Mouse (Mus musculus): ENCODE data around the gene Mbd3. TPM values are rescaled to one million over a fixed set of nuclear protein-coding genes. Genes with fewer than 3 reads are reported as not detected.

Gene Mbd3
- polyA plus RNA-seq, 1 experiment from 2014 or later: 346 TPM

GRCm38 (mm10) chr10:80371411-80371966 is 27.9 kb downstream of the Mbd3 start:
- Histone ChIP-seq H3K4me3 (peak overlapping the region; percentile 37), H3K27ac (peak overlapping the region; percentile 62)
- 2% methylated on average over 12 of the region's 12 CpGs for WGBS

GRCm38 (mm10) chr10:80369995-80370747 is 29.2 kb downstream of the Mbd3 start:
- Histone ChIP-seq H3K9me3 (0 out of 2 replicates have a peak, but pooled peaks cover 5% of the 10 kb centered on the region), H3K4me1 (peaks cover 15% of the 10 kb centered on the region), H3K27me3 (ENCODE audit: poor library complexity, severe bottlenecking) (peaks cover 33% of the 10 kb centered on the region), H3K27ac (no peak overlapping the region), H3K4me3 (no peak overlapping the region), H3K36me3 (replicated peaks) (no peaks in the 10 kb centered on the region)
- no peak for DNase-seq (ENCODE audit: extremely low spot score, low spot score)
- 82% methylated on average over 21 of the region's 21 CpGs for WGBS

More at GRCm38 (mm10) chr10:80371411-80371966, 27.9 kb downstream of the Mbd3 start:
- 0 out of 2 replicates have a peak, but pooled peaks cover 5% of the 10 kb centered on the region for H3K9me3 ChIP-seq
- no peaks in the 10 kb centered on the region for H3K36me3 ChIP-seq (replicated peaks)
- peaks cover 15% of the 10 kb centered on the region for H3K4me1 ChIP-seq
- peak; percentile 65 for DNase-seq (ENCODE audit: extremely low spot score, low spot score)
- H3K27me3 ChIP-seq (ENCODE audit: poor library complexity, severe bottlenecking): peaks cover 27% of the 10 kb centered on the region

- Histone ChIP-seq H3K4me1 (peaks cover 24% of the 10 kb centered on the region), H3K9me3 (0 out of 2 replicates have a peak, but pooled peaks cover 5% of the 10 kb centered on the region), H3K27me3 (ENCODE audit: poor library complexity, severe bottlenecking) (peaks cover 49% of the 10 kb centered on the region), H3K36me3 (replicated peaks) (no peaks in the 10 kb centered on the region), H3K27ac (no peak overlapping the region), H3K4me3 (no peak overlapping the region)
- 92% methylated on average over 6 of the region's 6 CpGs for WGBS
- no peak for DNase-seq (ENCODE audit: extremely low spot score, low spot score)
Measured at GRCm38 (mm10) chr10:80368392-80368791, 31.0 kb downstream of the Mbd3 start.

GRCm38 (mm10) chr10:80367954-80368353 is 31.4 kb downstream of the Mbd3 start:
- Histone ChIP-seq H3K9me3 (0 out of 2 replicates have a peak, but pooled peaks cover 5% of the 10 kb centered on the region), H3K27me3 (ENCODE audit: poor library complexity, severe bottlenecking) (peaks cover 49% of the 10 kb centered on the region), H3K27ac (no peak overlapping the region), H3K4me1 (peaks cover 24% of the 10 kb centered on the region), H3K4me3 (no peak overlapping the region), H3K36me3 (replicated peaks) (no peaks in the 10 kb centered on the region)
- WGBS: 74% methylated on average over 5 of the region's 5 CpGs
- DNase-seq (ENCODE audit: extremely low spot score, low spot score): no peak

- Histone ChIP-seq H3K27ac (no peak overlapping the region), H3K36me3 (replicated peaks) (no peaks in the 10 kb centered on the region), H3K4me3 (no peak overlapping the region), H3K4me1 (peaks cover 9% of the 10 kb centered on the region), H3K27me3 (ENCODE audit: poor library complexity, severe bottlenecking) (peaks cover 62% of the 10 kb centered on the region), H3K9me3 (0 out of 2 replicates have a peak, but pooled peaks cover 5% of the 10 kb centered on the region)
- DNase-seq (ENCODE audit: extremely low spot score, low spot score): no peak
- 73% methylated on average over 6 of the region's 6 CpGs for whole genome bisulfite sequencing
Measured at GRCm38 (mm10) chr10:80365736-80366135, 33.6 kb downstream of the Mbd3 start.

- Histone ChIP-seq H3K36me3 (replicated peaks) (no peaks in the 10 kb centered on the region), H3K27ac (no peak overlapping the region), H3K4me3 (0 out of 2 replicates have a peak overlapping the region, but pooled peaks have one; percentile 3), H3K9me3 (0 out of 2 replicates have a peak, but pooled peaks cover 5% of the 10 kb centered on the region), H3K4me1 (peaks cover 9% of the 10 kb centered on the region), H3K27me3 (ENCODE audit: poor library complexity, severe bottlenecking) (peaks cover 83% of the 10 kb centered on the region)
- no peak for DNase-seq (ENCODE audit: extremely low spot score, low spot score)
- WGBS: 45% methylated on average over 6 of the region's 6 CpGs
Measured at GRCm38 (mm10) chr10:80363734-80364133, 35.6 kb downstream of the Mbd3 start.

GRCm38 (mm10) chr10:80357994-80358639 is 41.2 kb downstream of the Mbd3 start:
- WGBS: 9% methylated on average over 30 of the region's 31 CpGs
- Histone ChIP-seq H3K27me3 (ENCODE audit: poor library complexity, severe bottlenecking) (peaks cover 98% of the 10 kb centered on the region), H3K4me3 (peak overlapping the region; percentile 37), H3K9me3 (no peaks in the 10 kb centered on the region), H3K27ac (no peak overlapping the region), H3K4me1 (peaks cover 32% of the 10 kb centered on the region), H3K36me3 (replicated peaks) (no peaks in the 10 kb centered on the region)
- no peak for DNase-seq (ENCODE audit: extremely low spot score, low spot score)

- Histone ChIP-seq H3K4me3 (peak overlapping the region; percentile 37; the same call in 1 of the 2 replicates), H3K27me3 (ENCODE audit: poor library complexity, severe bottlenecking) (peaks cover 98% of the 10 kb centered on the region), H3K27ac (no peak overlapping the region), H3K4me1 (peaks cover 32% of the 10 kb centered on the region), H3K9me3 (no peaks in the 10 kb centered on the region), H3K36me3 (replicated peaks) (no peaks in the 10 kb centered on the region)
- no peak for DNase-seq (ENCODE audit: extremely low spot score, low spot score)
- WGBS: 30% methylated on average over 7 of the region's 7 CpGs
Measured at GRCm38 (mm10) chr10:80357336-80357735, 42.0 kb downstream of the Mbd3 start.

GRCm38 (mm10) chr10:80356737-80357136 is 42.6 kb downstream of the Mbd3 start:
- Histone ChIP-seq H3K27ac (no peak overlapping the region), H3K9me3 (no peaks in the 10 kb centered on the region)
- WGBS: 1% methylated on average over 34 of the region's 34 CpGs

GRCm38 (mm10) chr10:80356001-80356682 is 43.2 kb downstream of the Mbd3 start, which contains the start of gene Plk5:
TSS of gene Plk5 (plus strand) at chr10:80356459.
- Histone ChIP-seq H3K4me1 (peaks cover 32% of the 10 kb centered on the region), H3K27me3 (ENCODE audit: poor library complexity, severe bottlenecking) (peaks cover 100% of the 10 kb centered on the region), H3K36me3 (replicated peaks) (no peaks in the 10 kb centered on the region), H3K27ac (no peak within 1 kb of the TSS), H3K9me3 (no peaks in the 10 kb centered on the region), H3K4me3 (peak within 1 kb of the TSS; percentile 49)
- DNase-seq (ENCODE audit: extremely low spot score, low spot score): no peak
- WGBS: under 1% methylated on average over 53 of the region's 53 CpGs

More at GRCm38 (mm10) chr10:80356737-80357136, 42.6 kb downstream of the Mbd3 start:
- H3K27me3 ChIP-seq (ENCODE audit: poor library complexity, severe bottlenecking): peaks cover 100% of the 10 kb centered on the region
- peak overlapping the region; percentile 49 for H3K4me3 ChIP-seq
- peaks cover 32% of the 10 kb centered on the region for H3K4me1 ChIP-seq
- H3K36me3 ChIP-seq (replicated peaks): no peaks in the 10 kb centered on the region
- DNase-seq (ENCODE audit: extremely low spot score, low spot score): no peak

GRCm38 (mm10) chr10:80355431-80355830 is 43.9 kb downstream of the Mbd3 start:
- Histone ChIP-seq H3K27ac (no peak overlapping the region), H3K4me1 (peaks cover 32% of the 10 kb centered on the region), H3K27me3 (ENCODE audit: poor library complexity, severe bottlenecking) (peaks cover 100% of the 10 kb centered on the region), H3K9me3 (no peaks in the 10 kb centered on the region), H3K4me3 (no peak overlapping the region), H3K36me3 (replicated peaks) (no peaks in the 10 kb centered on the region)
- DNase-seq (ENCODE audit: extremely low spot score, low spot score): no peak
- 6% methylated on average over 9 of the region's 9 CpGs for WGBS

- Histone ChIP-seq H3K27ac (no peak overlapping the region), H3K27me3 (ENCODE audit: poor library complexity, severe bottlenecking) (peaks cover 100% of the 10 kb centered on the region), H3K36me3 (replicated peaks) (no peaks in the 10 kb centered on the region), H3K4me1 (peaks cover 45% of the 10 kb centered on the region), H3K9me3 (no peaks in the 10 kb centered on the region), H3K4me3 (no peak overlapping the region)
- DNase-seq (ENCODE audit: extremely low spot score, low spot score): no peak
- WGBS: 73% methylated on average over 8 of the region's 8 CpGs
Measured at GRCm38 (mm10) chr10:80352727-80353126, 46.6 kb downstream of the Mbd3 start.

All from forebrain, embryonic 10.5 days (tissue).